Mouse (Mus musculus): ENCODE results near the gene Slx4. TPM values are rescaled to one million over a fixed set of nuclear protein-coding genes. Genes with fewer than 3 reads are reported as not detected.

Slx4 gene
- polyA plus RNA-seq, 1 experiment from 2014 or later, result 21.2 TPM

DNA sequence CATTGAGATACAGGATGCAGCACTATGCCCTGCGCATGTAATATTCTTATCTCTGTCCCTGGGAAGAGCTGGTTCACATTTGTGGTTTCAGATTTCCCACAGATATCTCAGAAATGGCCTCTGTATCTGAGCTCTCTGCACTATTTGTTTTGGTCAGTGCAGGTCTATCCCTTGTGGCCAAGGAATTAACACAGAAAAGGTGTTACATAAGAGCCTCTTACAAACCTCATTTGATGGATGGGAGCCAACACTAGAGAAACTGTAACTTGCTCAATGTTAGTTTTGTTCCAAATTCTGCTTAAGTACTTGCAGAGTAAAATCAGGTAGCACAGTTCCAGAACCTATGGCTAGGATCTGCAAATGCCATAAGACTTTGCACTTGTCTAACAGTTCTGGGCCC is 69.5 kb downstream of the Slx4 start:
- H3K36me3 ChIP-seq, result peaks cover 91% of the 10 kb centered on the region
- ATAC-seq (ENCODE audit: insufficient number of reproducible peaks, insufficient read depth, low FRiP score, low TSS enrichment, low read depth), result no peak
- H3K27me3 ChIP-seq, result no peaks in the 10 kb centered on the region
- no peaks in the 10 kb centered on the region for H3K4me1 ChIP-seq
- no peak overlapping the region for H3K9ac ChIP-seq
- H3K27ac ChIP-seq, result no peak overlapping the region
- H3K4me3 ChIP-seq, result no peak overlapping the region
- no peak overlapping the region for H3K4me2 ChIP-seq
- WGBS, result 98% methylated on average over 1 of the region's 1 CpGs
- H3K9me3 ChIP-seq, result no peaks in the 10 kb centered on the region

- ATAC-seq (ENCODE audit: insufficient number of reproducible peaks, insufficient read depth, low FRiP score, low TSS enrichment, low read depth), result no peak
- 89% methylated on average over 6 of the region's 6 CpGs for WGBS
- Histone ChIP-seq H3K9ac (no peak overlapping the region), H3K9me3 (no peaks in the 10 kb centered on the region), H3K27me3 (no peaks in the 10 kb centered on the region), H3K36me3 (peaks cover 89% of the 10 kb centered on the region), H3K4me1 (no peaks in the 10 kb centered on the region), H3K27ac (no peak overlapping the region), H3K4me3 (no peak overlapping the region), H3K4me2 (no peak overlapping the region)
Observed at GRCm38 (mm10) chr16:3933536-3933935, 70.0 kb downstream of the Slx4 start.

DNA sequence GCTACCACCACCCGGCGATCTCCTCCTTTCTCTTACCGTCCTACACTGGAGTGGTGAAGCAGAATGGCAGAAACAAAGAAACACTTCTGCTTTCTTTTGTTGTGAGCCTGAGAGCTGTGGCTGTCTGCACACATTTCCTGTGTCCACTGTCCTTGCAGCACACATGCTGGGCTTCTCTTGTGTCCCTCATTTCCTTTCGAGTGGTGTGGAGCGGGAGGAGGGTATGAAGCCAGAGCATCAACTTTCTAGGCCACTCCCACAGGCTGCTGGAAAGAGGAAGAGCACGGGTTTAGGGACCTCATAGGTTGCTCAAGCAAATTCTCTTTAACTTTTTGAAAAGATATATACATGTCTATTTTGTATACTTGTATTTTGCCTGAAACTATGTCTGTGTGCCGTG is 74.4 kb downstream of the Slx4 start:
- no peak overlapping the region for H3K4me3 ChIP-seq
- 0 out of 2 replicates have a peak, but pooled peaks cover 4% of the 10 kb centered on the region for H3K9me3 ChIP-seq
- no peaks in the 10 kb centered on the region for H3K27me3 ChIP-seq
- no peak overlapping the region for H3K4me2 ChIP-seq
- H3K36me3 ChIP-seq, result peaks cover 80% of the 10 kb centered on the region
- H3K9ac ChIP-seq, result no peak overlapping the region
- H3K4me1 ChIP-seq, result peaks cover 5% of the 10 kb centered on the region; the same call in 1 of the 2 replicates
- 77% methylated on average over 7 of the region's 7 CpGs for WGBS
- no peak overlapping the region for H3K27ac ChIP-seq
- ATAC-seq (ENCODE audit: insufficient number of reproducible peaks, insufficient read depth, low FRiP score, low TSS enrichment, low read depth), result no peak

Other genes starting within 250 kb of the Slx4 start
- gene Olfr15, start 172.9 kb downstream of the Slx4 start, polyA plus RNA-seq (2015; fragmentation: Nextera tagmentation; extraction: Ambion mirVana), result 0.77 and 3.3 TPM in 2 replicates
- 1.8 and 2.3 TPM in 2 replicates for gene Zfp174, start 156.5 kb downstream of the Slx4 start, polyA plus RNA-seq (2015; fragmentation: Nextera tagmentation; extraction: Ambion mirVana)
- 55.4 and 57.6 TPM in 2 replicates for gene Naa60, start 131.4 kb downstream of the Slx4 start, polyA plus RNA-seq (2015; fragmentation: Nextera tagmentation; extraction: Ambion mirVana)
- gene Zfp597, start 119.2 kb downstream of the Slx4 start, polyA plus RNA-seq (2015; fragmentation: Nextera tagmentation; extraction: Ambion mirVana), result 5.7 and 6.0 TPM in 2 replicates
- 2.1 TPM in 1 of 2 replicates, not detected in the other for gene Gm20695, start 119.1 kb downstream of the Slx4 start, polyA plus RNA-seq (2015; fragmentation: Nextera tagmentation; extraction: Ambion mirVana)
- 6.0 and 8.3 TPM in 2 replicates for gene 1700037C18Rik, start 95.1 kb downstream of the Slx4 start, polyA plus RNA-seq (2015; fragmentation: Nextera tagmentation; extraction: Ambion mirVana)
- 39.7 and 41.9 TPM in 2 replicates for gene Cluap1, start 95.0 kb downstream of the Slx4 start, polyA plus RNA-seq (2015; fragmentation: Nextera tagmentation; extraction: Ambion mirVana)
- gene Nlrc3, start 27.1 kb downstream of the Slx4 start, polyA plus RNA-seq (2015; fragmentation: Nextera tagmentation; extraction: Ambion mirVana), result 0.67 and 1.3 TPM in 2 replicates
- 6.2 and 6.5 TPM in 2 replicates for gene Dnase1, start 33.2 kb upstream of the Slx4 start, polyA plus RNA-seq (2015; fragmentation: Nextera tagmentation; extraction: Ambion mirVana)
- gene Trap1, start 74.1 kb upstream of the Slx4 start, polyA plus RNA-seq (2015; fragmentation: Nextera tagmentation; extraction: Ambion mirVana), result 77.8 and 83.7 TPM in 2 replicates
- gene Crebbp, start 210.2 kb upstream of the Slx4 start, polyA plus RNA-seq (2015; fragmentation: Nextera tagmentation; extraction: Ambion mirVana), result 51.3 and 59.4 TPM in 2 replicates

All from embryonic facial prominence, embryonic 13.5 days (tissue).